Mouse (Mus musculus): ENCODE measurements at regions not wholly inside any gene's neighbourhood (a gene's known extent, or its start where the extent isn't known, plus 50 kb on each side); places are given as distances from the start of the nearest gene placed in this dataset.

DNA sequence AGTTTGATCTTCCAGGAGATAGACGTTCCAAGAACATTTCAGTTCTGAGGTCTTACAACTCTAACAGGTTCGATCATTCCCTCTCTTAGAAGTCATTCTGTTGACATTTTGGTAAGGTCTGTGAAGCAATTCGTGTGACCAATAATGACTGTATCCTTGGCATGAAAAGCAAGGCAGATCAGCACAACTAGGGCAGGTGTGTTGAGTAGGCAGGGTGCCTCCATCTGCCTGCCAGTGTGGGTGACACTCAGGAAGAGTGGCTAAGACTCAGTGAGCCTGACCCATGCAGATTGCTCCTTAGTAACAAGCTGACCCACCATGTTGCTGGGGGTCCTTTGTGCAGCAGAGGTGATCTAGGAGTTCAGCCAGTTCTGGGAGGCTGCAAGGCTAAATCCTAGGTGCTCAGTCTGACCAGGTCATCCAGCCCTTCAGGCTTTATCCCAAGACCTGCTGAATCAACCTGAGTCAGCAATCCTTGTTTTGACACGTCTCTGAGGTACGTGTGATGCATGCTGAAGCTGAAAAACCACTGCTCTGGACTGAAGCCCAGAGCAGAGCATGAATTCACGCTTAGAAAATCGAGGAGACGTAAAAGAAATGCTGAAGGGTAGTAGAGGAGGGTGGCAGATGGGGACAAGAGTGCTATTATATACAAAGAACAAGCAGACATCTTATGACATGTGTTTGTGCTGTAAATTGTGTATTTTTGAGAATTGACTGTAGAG, 234.6 kb downstream of the Gja1 start:
- Histone ChIP-seq H3K27ac (no peak overlapping the region), H3K4me3 (no peak overlapping the region), H3K36me3 (no peaks in the 10 kb centered on the region), H3K9me3 (no peaks in the 10 kb centered on the region), H3K9ac (no peak overlapping the region), H3K27me3 (no peaks in the 10 kb centered on the region), H3K4me2 (no peak overlapping the region), H3K4me1 (replicated peaks) (no peaks in the 10 kb centered on the region)
- ATAC-seq (ENCODE audit: low FRiP score) = no peak
- 81% methylated on average over 8 of the region's 8 CpGs for WGBS

DNA sequence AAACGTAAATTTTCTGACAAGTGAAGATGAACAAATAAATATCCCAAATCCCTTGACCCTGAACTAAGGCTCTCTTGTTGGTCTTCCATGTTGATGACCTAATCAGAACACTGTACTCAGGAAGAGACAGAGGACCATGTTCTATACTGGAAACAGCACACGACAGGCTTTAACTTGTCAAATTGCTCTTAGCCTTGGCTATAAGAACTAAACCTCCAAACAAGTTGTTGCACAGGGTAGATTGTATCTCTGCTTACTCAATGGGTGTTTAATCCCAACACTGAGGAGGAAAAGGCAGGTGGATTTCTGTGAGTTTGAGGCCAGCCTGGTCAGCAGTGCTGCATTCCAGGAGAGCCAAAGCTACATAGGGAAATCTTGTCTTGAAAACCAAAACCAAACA, 265.5 kb downstream of the Gja1 start:
- 86% methylated on average over 2 of the region's 2 CpGs for WGBS
- no peak for ATAC-seq (ENCODE audit: low FRiP score)

DNA sequence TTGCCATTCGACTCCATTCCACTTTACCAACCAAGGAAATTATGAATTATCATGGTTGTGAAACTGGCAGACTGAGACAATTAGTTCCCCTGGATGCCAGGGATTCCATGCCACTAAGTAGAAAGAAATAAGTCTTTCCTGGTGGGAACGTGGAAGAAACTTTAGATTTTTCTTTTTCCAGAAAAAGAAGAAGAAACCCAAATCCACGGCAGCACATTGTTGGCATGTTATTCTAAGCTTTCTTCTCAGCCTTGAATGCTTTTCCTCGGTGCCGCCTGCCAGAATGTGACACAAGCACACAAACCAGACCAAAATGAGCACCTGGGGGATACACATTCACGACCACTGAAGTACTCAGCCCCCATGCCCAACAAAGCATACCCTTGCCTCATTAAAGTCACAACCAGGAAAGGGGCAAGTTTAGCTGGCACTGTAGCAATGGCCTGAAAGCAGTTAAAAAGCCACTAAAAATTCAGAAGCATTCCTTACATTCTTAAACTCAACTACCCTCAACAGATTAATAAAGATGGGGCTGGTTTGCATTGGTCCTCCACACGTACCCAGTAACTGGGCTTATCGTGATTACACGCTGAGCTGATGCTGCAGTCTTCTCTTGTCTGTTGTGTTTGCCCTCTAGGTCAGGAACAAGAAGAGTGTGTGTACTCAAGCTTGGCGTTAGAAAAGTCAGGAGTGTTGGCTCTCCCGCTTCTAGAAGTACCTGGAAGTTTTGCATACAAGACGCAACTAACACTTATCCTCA, 266.4 kb downstream of the Gja1 start:
- WGBS = 80% methylated on average over 12 of the region's 12 CpGs

More for the DNA sequence above, 265.5 kb downstream of the Gja1 start:
- Histone ChIP-seq H3K4me3 (no peak overlapping the region), H3K9ac (no peak overlapping the region), H3K27me3 (no peaks in the 10 kb centered on the region), H3K4me1 (replicated peaks) (no peaks in the 10 kb centered on the region), H3K9me3 (no peaks in the 10 kb centered on the region), H3K36me3 (no peaks in the 10 kb centered on the region), H3K27ac (no peak overlapping the region), H3K4me2 (no peak overlapping the region)

DNA sequence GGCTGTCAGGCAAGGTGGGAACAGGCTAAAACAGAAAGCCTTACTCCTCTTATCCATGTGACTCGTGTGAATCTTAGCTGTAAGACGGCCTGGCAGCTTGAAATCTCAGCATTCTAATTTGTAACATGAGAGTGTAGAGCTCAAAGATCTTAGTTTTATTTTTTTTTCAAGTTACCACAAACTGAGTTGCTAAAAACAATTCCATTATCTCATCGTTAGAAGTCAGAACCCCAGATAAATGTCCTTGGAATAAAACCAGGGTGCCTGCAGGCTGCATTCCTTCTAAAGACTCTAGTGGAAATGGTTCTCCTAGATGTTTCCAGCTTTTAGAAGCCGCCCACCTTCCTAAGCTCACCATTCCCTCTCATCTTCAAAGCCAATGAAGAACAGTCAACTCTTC, 283.4 kb downstream of the Gja1 start:
- Histone ChIP-seq H3K9me3 (no peaks in the 10 kb centered on the region), H3K27me3 (no peaks in the 10 kb centered on the region), H3K4me3 (no peak overlapping the region), H3K4me1 (replicated peaks) (no peaks in the 10 kb centered on the region), H3K4me2 (no peak overlapping the region), H3K9ac (no peak overlapping the region), H3K36me3 (no peaks in the 10 kb centered on the region), H3K27ac (no peak overlapping the region)
- ATAC-seq (ENCODE audit: low FRiP score) = no peak
- 88% methylated on average over 4 of the region's 4 CpGs for WGBS

More for the DNA sequence above, 266.4 kb downstream of the Gja1 start:
- no peak for ATAC-seq (ENCODE audit: low FRiP score)
- no peak overlapping the region for H3K9ac ChIP-seq
- no peak overlapping the region for H3K4me2 ChIP-seq
- no peaks in the 10 kb centered on the region for H3K9me3 ChIP-seq
- no peaks in the 10 kb centered on the region for H3K4me1 ChIP-seq (replicated peaks)
- H3K27me3 ChIP-seq = no peaks in the 10 kb centered on the region
- no peaks in the 10 kb centered on the region for H3K36me3 ChIP-seq
- H3K4me3 ChIP-seq = no peak overlapping the region
- H3K27ac ChIP-seq = no peak overlapping the region

DNA sequence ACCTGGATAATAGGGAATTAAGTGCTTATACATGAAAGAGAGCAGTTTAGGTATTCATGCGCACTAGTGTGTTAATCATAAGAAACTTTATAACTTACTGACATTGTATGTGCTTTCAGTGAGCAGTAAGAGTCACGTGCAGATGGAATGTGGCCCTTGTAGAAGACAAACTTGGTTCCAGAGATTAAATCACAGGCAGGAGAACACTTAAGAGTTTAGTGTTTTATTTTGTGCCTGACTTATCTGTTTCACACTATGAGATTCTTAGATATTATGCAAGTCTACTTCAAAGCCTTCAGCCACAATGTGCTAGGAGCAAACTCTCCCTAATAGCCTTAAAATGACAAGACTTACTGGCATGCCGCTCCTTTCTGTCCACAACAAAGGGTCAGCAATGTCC, 296.8 kb downstream of the Gja1 start:
- Histone ChIP-seq H3K4me1 (replicated peaks) (no peaks in the 10 kb centered on the region), H3K4me2 (no peak overlapping the region), H3K9me3 (no peaks in the 10 kb centered on the region), H3K27ac (no peak overlapping the region), H3K4me3 (no peak overlapping the region), H3K36me3 (no peaks in the 10 kb centered on the region), H3K9ac (no peak overlapping the region), H3K27me3 (no peaks in the 10 kb centered on the region)
- WGBS = 78% methylated on average over 3 of the region's 3 CpGs
- ATAC-seq (ENCODE audit: low FRiP score) = no peak

DNA sequence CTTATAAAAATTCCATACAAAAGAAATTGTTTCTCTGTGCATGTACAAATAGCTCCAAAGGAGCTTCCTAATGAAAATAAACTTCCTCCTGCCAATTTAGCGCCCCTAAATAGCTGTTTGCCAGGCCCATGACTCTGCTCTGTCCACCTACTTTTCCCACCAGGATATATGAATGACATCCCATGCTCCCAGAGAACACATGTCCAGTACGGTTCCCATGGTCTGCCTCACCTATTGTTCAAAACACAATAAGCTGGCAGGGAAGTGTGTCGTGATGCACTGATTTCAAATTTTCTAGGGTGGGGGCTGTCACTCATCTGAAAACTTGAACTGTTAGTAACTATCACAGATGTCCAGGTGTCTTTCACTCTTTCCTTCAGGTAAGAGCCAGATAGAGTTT, 305.8 kb downstream of the Gja1 start:
- H3K36me3 ChIP-seq = no peaks in the 10 kb centered on the region
- no peak overlapping the region for H3K9ac ChIP-seq
- no peak overlapping the region for H3K27ac ChIP-seq
- no peak overlapping the region for H3K4me2 ChIP-seq
- H3K4me3 ChIP-seq = no peak overlapping the region
- ATAC-seq (ENCODE audit: low FRiP score) = no peak
- no peaks in the 10 kb centered on the region for H3K4me1 ChIP-seq (replicated peaks)
- 48% methylated on average over 3 of the region's 3 CpGs for WGBS
- H3K9me3 ChIP-seq = no peaks in the 10 kb centered on the region
- H3K27me3 ChIP-seq = no peaks in the 10 kb centered on the region

DNA sequence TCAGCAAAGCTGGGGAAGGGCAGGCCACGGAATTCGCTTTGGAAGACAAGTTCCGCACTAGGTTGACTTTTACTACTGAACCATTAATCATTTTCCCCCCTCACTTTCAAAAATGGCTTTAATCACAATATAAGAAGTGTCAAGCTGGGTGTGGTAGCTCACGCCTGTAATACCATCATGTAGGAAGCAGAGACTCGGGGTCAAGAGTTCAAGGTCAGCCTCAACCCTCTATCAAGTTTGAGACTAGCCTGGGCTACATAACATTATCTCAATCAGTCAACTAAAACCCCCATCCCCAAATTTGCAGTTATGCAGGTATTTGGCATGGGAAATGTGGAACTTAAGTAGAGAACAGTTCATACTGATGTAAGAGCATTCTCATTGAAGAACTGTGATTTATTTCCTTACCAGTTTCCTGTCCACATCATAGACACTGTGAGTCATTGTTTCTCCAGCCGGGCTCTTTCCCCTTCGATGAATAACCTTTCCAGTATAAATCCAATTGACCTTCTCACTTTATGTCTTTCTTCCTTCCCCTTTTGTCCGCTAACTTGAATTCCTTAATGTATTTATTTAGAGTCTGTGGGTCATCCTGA, 308.6 kb downstream of the Gja1 start:
- Histone ChIP-seq H3K4me2 (no peak overlapping the region), H3K9ac (no peak overlapping the region), H3K36me3 (no peaks in the 10 kb centered on the region), H3K4me1 (replicated peaks) (no peaks in the 10 kb centered on the region), H3K27ac (no peak overlapping the region), H3K9me3 (no peaks in the 10 kb centered on the region), H3K4me3 (no peak overlapping the region), H3K27me3 (no peaks in the 10 kb centered on the region)
- no peak for ATAC-seq (ENCODE audit: low FRiP score)
- WGBS = 83% methylated on average over 8 of the region's 8 CpGs

DNA sequence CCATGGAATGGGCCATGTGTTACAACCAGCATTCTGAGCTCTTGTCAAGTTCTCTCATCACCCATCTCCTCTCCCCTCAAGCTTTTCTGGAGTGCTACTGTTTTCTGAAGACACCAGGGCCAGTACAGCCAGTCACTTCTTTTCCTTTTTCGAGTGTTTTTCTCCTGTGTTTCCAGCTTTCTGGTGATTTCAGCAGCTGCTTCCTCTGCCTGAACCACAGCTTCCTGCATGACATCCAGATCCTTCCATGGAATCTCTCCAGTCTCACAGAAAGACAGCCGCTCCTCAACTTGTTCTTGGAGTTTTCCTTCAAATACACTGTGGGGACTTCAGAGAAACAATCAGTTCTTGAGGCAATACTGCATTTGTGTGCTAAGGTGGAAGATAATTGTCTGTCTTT, 314.3 kb downstream of the Gja1 start:
- H3K4me2 ChIP-seq = no peak overlapping the region
- H3K4me3 ChIP-seq = no peak overlapping the region
- no peaks in the 10 kb centered on the region for H3K4me1 ChIP-seq (replicated peaks)
- no peak overlapping the region for H3K27ac ChIP-seq
- no peaks in the 10 kb centered on the region for H3K9me3 ChIP-seq
- no peak overlapping the region for H3K9ac ChIP-seq
- H3K36me3 ChIP-seq = no peaks in the 10 kb centered on the region
- no peaks in the 10 kb centered on the region for H3K27me3 ChIP-seq
- ATAC-seq (ENCODE audit: low FRiP score) = no peak
- WGBS = 83% methylated on average over 2 of the region's 2 CpGs

DNA sequence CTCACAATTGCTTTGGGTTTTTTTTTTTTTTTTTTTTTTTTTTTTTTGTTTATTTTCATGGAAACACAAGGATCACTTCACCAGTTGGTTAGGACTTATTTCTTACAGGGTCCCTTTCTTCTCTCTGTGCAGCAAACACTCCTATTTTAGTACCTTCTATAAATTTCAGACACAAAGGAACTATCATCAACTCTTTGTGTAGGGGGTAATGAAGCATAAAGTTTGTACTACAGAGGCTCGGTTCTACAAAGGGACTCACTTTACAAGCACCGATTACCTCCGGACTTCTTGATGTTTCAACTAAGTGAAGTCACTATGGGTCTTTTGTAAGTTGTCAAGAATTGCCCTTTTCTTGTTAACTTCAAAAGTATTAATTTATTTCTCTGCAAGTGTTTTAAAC, 318.0 kb downstream of the Gja1 start:
- no peak for ATAC-seq (ENCODE audit: low FRiP score)
- Histone ChIP-seq H3K4me3 (no peak overlapping the region), H3K4me1 (replicated peaks) (no peaks in the 10 kb centered on the region), H3K4me2 (no peak overlapping the region), H3K27ac (no peak overlapping the region), H3K27me3 (no peaks in the 10 kb centered on the region), H3K36me3 (no peaks in the 10 kb centered on the region), H3K9ac (no peak overlapping the region), H3K9me3 (no peaks in the 10 kb centered on the region)
- WGBS = 5% methylated on average over 3 of the region's 3 CpGs

DNA sequence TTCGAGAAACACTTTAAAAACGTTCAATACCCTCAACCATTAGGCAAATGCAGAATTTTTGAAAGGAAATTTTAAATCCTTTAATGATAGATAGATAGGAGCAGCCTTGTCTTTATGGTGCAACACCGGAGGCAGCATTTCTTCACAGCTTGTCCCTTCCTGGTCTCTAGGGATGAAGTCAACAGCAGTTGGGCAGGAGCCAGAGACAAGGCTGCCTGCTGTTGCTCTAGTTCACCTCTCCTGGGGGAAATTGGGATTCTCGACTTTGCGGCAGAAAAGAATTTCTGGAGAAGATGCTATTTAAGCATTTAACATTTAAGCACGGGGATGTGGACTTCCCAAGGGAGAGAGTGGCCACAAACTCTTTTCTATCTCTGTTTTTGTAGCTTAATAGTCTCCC, 323.0 kb downstream of the Gja1 start:
- no peak overlapping the region for H3K4me3 ChIP-seq
- H3K4me2 ChIP-seq = no peak overlapping the region
- no peak overlapping the region for H3K9ac ChIP-seq
- no peaks in the 10 kb centered on the region for H3K27me3 ChIP-seq
- no peaks in the 10 kb centered on the region for H3K4me1 ChIP-seq (replicated peaks)
- WGBS = 80% methylated on average over 6 of the region's 6 CpGs
- no peaks in the 10 kb centered on the region for H3K36me3 ChIP-seq
- H3K27ac ChIP-seq = no peak overlapping the region
- no peak for ATAC-seq (ENCODE audit: low FRiP score)
- no peaks in the 10 kb centered on the region for H3K9me3 ChIP-seq

DNA sequence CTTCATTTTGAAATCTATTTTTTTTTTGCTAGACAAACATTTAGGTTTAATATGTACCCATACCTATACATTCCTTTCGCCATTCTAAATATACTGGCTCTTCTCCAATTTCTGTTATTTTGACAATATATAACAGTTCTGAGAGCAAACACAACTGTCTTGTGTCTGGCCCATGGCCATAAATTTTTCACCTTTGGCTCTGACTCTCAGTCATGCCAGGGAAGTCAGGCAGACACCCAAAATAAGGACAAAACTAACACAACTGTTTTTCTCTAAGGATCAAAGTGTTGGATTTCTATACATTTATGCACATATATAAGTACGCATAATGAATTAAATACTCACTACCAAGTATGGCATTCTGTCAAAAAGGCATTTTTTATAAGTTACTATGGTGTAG, 331.3 kb downstream of the Gja1 start:
- no peak overlapping the region for H3K9ac ChIP-seq
- no peak overlapping the region for H3K4me2 ChIP-seq
- no peaks in the 10 kb centered on the region for H3K27me3 ChIP-seq
- H3K4me1 ChIP-seq (replicated peaks) = peaks cover 10% of the 10 kb centered on the region
- H3K4me3 ChIP-seq = no peak overlapping the region
- no peak for ATAC-seq (ENCODE audit: low FRiP score)
- H3K9me3 ChIP-seq = no peaks in the 10 kb centered on the region
- no peak overlapping the region for H3K27ac ChIP-seq
- 86% methylated on average over 2 of the region's 2 CpGs for whole genome bisulfite sequencing
- no peaks in the 10 kb centered on the region for H3K36me3 ChIP-seq

DNA sequence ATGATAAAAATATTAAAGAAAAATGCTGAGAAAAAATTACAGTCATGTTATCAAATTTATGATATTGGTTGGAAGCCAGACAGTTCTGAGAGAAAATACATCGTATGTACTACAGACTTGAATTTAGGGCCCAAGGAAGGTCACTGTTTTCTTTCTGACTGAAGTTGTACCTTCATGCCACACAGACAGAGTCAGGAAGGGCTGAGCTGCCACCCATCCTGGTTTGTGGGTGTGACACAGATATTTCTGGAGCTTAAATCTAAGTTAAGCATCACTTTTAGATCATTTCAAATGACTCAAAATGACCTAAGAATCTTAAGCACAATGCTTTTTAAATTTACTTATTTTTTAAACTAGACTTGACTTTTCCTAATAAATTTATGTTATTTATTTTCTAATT, 331.8 kb downstream of the Gja1 start:
- Histone ChIP-seq H3K4me1 (replicated peaks) (peaks cover 10% of the 10 kb centered on the region), H3K27me3 (no peaks in the 10 kb centered on the region), H3K4me2 (no peak overlapping the region), H3K27ac (no peak overlapping the region), H3K4me3 (no peak overlapping the region), H3K9me3 (no peaks in the 10 kb centered on the region), H3K9ac (no peak overlapping the region), H3K36me3 (no peaks in the 10 kb centered on the region)
- WGBS = 85% methylated on average over 1 of the region's 1 CpGs
- no peak for ATAC-seq (ENCODE audit: low FRiP score)

Data from hindbrain, embryonic 13.5 days (tissue).